Mouse (Mus musculus): ENCODE data around the gene Tmtc2.

Gene Tmtc2

DNA sequence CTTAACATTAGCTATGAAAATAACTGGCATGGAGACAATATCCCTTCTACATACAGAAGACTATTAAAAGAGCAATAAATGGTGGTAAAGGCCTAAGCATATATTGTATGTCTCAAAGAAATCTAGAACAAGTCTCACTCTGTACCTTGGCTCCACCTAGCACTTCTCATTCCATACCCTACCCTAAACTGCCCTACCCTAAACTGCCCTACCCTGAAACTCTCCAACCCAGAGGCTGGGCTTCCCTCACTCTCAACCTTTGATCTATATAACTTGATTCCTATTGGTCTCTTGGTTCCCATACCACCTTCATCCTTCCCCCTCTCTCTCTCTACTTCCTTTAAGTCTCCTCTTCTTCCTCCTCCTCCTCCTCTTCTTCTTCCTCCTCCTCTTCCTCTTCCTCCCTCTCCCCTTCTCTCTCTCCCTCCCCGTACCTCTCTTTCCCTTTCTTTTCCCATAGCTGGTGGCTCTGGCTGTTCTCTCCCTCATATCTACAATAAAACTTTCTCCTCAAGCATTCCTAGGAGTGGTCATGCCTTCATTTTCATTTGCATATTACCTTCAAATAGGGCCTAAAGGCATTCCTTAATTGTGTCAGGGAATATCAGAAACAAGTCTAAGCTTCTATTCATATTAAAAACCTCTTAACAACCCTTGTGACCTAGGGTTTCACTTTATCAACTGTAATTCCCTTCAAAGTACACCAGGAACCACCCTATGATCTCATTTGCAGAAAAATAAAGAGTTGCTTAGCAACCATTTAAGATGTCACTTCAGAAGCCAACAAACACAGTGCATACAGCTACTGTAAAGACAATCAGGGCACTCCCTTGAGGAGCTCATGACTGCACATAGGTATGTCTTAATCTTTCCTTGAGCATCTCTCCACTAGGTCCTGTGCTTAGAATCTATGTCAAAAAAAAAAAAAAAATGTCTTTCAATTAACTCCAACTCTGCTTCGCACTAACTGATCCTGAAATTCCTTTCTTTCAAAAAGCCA lies 29.9 kb downstream of the Tmtc2 start:
- no peak for DNase-seq

GRCm38 (mm10) chr10:105542081-105542480 lies 32.2 kb downstream of the Tmtc2 start:
- DNase-seq, result no peak

DNA sequence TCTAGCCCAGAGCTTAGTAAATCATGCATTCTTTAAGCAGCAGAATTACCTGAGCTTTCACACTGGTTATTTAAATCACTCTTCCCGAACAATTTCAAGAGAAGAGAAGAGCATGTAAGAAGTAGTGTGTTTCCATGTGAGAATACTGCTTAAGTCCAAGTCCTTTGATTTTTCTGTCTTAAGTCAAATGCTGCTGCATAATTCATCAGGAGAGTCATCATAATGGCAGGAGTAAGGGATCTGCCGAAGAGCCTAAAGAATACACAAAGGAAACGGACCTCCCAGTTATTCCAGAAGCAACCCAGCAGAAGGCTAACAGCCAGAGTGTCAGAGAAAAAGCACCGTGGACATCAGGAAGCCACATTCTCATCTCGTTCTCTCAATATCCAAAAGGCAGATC lies 34.6 kb downstream of the Tmtc2 start:
- no peak for DNase-seq

- no peak for DNase-seq
These were observed 37.3 kb downstream of the Tmtc2 start for GRCm38 (mm10) chr10:105536910-105537309.

DNA sequence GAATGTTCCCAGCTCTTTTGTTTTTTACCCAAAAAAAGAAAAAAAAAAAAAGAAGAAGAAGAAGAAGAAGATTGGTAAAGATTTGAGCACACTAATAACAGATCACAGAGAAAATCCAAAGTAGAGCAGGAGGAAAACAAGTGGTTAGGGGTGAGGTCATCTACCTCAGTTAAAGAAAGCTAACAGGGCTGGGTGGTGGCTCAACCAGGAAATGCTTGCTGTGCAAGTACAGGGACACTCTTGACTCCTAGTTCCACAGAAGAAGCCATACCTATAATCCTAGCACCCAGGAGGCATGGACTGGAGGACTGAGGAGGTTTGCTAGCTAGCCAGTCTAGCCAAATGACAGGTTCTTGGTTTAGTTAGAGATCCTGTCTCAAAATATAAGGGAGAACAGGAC lies 38.4 kb downstream of the Tmtc2 start:
- DNase-seq, result no peak

DNA sequence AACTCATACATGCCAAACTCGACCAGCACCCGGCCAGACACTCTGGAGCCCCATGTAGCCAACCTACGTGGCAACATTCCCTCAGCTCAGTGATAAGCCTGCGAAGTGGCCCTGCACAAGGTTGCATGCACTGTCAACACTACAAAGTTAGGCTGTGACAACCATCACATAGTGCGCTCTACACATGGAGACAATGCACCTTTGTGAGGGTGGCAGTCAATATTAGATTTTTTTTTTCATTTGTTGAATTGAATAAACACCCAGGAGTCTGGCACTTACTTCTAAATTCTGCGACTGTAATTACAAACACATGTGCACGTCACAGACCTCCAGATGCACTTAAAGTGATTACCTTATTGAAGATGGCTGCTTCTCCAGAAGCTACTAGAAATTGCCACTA lies 41.5 kb downstream of the Tmtc2 start:
- DNase-seq, result no peak

DNA sequence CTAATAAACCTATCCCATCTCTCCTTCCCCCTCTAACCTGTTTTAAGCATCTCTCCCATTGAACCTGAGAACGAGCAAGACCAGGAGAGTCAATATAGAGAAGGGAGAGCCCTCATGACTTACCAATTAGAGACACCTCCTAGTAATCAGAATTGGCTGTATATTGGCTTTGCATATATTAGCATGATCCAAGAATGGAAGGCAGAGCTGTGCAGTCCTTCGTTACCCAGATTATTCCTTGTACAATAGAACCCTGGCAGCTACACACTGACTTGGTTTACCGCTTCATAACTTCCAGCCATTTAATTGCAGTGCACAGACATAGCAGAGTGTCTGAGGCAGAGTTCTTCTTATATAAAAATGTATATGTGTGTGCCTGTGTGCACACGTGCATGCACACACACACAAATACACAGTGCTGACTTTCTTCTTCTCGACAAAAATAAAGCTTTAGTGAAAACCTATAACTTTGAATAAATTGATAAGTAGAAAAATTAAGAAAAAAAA lies 42.2 kb downstream of the Tmtc2 start:
- no peak for DNase-seq

- no peak for DNase-seq
These were observed 43.0 kb downstream of the Tmtc2 start for GRCm38 (mm10) chr10:105531080-105531894.

DNA sequence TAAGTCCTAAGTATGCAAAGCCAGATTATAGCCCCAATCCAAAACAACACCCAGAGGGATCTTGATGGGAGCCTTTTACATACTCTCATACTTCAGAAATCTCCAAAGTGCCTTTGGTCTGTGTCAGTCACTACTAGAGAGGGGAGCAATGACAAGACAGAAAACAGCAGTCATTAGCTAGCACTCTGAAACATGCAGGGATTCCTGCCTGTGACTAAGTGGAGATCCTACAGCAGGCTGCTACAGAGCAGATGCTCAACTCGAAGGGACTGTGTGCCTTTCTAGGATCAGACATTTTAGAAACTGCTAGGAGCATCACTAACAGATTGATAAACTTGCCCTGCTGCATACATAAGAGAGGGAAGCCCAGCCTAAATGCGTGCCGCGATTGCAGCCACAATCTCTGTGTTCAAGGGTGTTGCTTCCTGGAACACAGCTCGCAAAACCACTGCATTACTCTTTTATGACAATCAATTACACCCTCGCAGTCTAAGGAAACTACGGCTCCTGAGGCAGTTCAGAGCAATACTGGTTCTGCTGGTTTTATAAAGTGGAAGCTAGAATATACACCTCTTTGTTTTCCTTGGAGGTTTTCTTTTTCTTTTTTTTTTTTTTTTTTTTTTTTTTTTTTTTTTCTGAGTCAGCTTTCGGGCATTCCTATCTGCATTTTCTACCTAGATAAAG lies 50.7 kb downstream of the Tmtc2 start:
- no peak for DNase-seq

- DNase-seq, result no peak
These were observed 51.8 kb downstream of the Tmtc2 start for GRCm38 (mm10) chr10:105522431-105522830.

- no peak for DNase-seq
These were observed 55.0 kb downstream of the Tmtc2 start for GRCm38 (mm10) chr10:105519154-105519806.

DNA sequence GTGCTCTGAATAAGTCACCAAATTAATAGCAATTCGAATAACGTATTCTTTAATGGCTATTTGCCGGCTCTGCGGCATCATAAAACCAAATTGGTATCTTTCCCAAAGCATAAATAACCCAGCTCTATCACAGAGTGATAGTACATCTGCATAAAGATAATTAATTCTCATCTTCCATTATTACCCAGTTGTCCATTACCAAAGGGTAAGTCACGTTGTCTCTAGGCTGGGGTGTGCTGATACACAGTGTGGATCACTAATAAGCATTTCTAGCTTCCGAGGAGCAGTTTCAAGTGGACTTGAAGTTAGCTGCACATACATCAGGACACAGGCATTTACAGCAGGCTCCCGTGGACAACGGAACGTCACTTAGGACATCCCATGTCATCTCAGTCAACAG lies 56.1 kb downstream of the Tmtc2 start:
- DNase-seq, result no peak

- no peak for DNase-seq
These were observed 60.4 kb downstream of the Tmtc2 start for GRCm38 (mm10) chr10:105513777-105514322.

- DNase-seq, result no peak
These were observed 64.4 kb downstream of the Tmtc2 start for GRCm38 (mm10) chr10:105509896-105510272.

GRCm38 (mm10) chr10:105509146-105509895 lies 64.9 kb downstream of the Tmtc2 start:
- no peak for DNase-seq

GRCm38 (mm10) chr10:105507982-105508786 lies 66.1 kb downstream of the Tmtc2 start:
- DNase-seq, result no peak

DNA sequence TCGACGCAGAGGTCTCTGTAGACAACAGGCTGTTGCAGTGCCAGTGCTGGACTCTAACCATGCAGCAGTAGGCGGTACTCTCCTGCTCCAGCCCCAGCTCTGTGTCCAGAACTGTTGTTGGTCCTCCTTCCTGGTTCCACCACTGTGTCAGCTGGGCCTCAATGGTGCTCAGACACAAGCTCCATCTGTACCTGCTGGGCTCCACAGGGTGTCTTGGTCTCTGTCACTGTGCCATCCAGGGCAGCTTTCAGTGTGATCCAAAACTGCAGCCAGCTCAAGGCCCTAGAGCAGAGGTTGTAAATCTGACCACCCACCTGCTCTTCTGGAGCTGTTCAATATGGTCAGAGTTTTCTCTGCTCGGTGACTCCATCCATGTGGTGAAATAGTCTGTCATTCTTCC lies 68.2 kb downstream of the Tmtc2 start:
- DNase-seq, result no peak

- no peak for DNase-seq
These were observed 69.8 kb downstream of the Tmtc2 start for GRCm38 (mm10) chr10:105504472-105504871.

GRCm38 (mm10) chr10:105501736-105502135 lies 72.5 kb downstream of the Tmtc2 start:
- no peak for DNase-seq

DNA sequence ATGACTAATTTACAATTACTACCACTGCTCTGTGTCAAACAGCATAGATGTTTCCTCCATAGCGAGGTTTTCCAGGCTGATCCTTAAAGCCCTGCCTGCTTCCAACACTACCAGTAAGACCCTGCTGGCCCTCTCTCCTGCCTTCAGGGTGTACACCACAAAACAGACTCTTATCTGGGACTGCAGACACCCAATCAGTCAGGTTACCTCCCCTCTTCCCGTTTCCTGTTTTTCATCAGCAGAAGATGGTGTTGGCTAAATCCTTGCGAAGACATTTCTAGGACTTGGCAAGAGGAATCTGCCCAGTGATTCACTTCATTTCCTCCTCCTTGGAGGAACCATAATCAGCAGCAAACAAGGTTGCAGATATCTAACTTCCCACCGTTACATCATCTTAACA lies 73.8 kb downstream of the Tmtc2 start:
- DNase-seq, result no peak
